Comparison of ENCODE assay signal across 15 mouse cellular contexts in the genomic region with DNA sequence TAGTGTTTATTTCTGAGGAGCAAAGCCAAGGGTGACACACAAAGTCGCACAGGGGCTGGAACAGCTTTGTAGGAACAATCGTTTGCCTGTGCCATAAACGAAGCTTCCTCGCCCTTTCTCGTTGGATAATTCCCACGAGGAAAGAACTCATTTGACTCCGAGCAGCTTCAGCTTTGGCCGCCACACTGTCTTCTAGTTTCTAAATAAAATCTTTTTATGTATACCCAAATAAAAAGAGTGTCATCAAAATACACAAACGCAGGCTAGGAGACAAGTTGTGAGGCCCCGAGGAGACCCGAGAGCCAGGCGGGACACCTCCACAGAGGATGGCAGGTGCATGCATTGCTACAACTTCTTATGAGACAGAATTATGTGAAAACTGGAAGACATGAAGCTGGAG. TPM values are rescaled to one million over a fixed set of nuclear protein-coding genes. Genes with fewer than 3 reads are reported as not detected.
DNase-seq lines count a peak whose midpoint lies in the region; ATAC-seq and TF ChIP-seq lines count a peak whose summit lies in the region.
"Had no signal": no experiment of that assay in that cellular context is flagged by ENCODE, and none has a peak within 500 bp of the region (broad histone marks: within the 10 kb centered on the region; RNA-seq: fewer than 3 reads in every experiment).

No protein-coding gene starts in this region.

- peaks cover 26% of the 10 kb centered on the region for H3K27me3 ChIP-seq in heart, embryonic 12.5 days (replicated peaks)
- H3K27me3 ChIP-seq in hindbrain, embryonic 14.5 days (ENCODE audit: control insufficient read depth, insufficient read depth, low read length), result no peaks in the 10 kb centered on the region
- H3K27me3 ChIP-seq: forebrain, embryonic 13.5 days; intestine, embryonic 15.5 days had no signal

- H3K36me3 ChIP-seq in heart, embryonic 12.5 days, result no peaks in the 10 kb centered on the region
- H3K36me3 ChIP-seq in hindbrain, embryonic 14.5 days (replicated peaks; ENCODE audit: control insufficient read depth, insufficient read depth), result no peaks in the 10 kb centered on the region
- H3K36me3 ChIP-seq: G1E; intestine, embryonic 15.5 days; liver, embryonic 12.5 days had no signal

- ATAC-seq in heart, embryonic 12.5 days (ENCODE audit: insufficient number of reproducible peaks, low FRiP score), result no peak
- ATAC-seq in hindbrain, embryonic 14.5 days (ENCODE audit: low FRiP score), result no peak
- ATAC-seq: liver, embryonic 12.5 days had no signal

- H3K9ac ChIP-seq in heart, embryonic 12.5 days, result 0 out of 2 replicates have a peak overlapping the region, but pooled peaks have one; percentile 15
- H3K9ac ChIP-seq in hindbrain, embryonic 14.5 days, result no peak overlapping the region
- H3K9ac ChIP-seq: forebrain, embryonic 13.5 days; liver, embryonic 12.5 days had no signal

- DNase-seq in heart, adult 8-10 months (ENCODE audit: low spot score), result no peak
- DNase-seq in layer of hippocampus, adult 2 months (ENCODE audit: low spot score in 2 of 2), result no peak
- no peak for DNase-seq in layer of hippocampus, adult 11-12 months (ENCODE audit: low spot score)
- DNase-seq in MN1 (ENCODE audit: low spot score), result peak; percentile 10
- DNase-seq in hindbrain, embryonic 14.5 days (ENCODE audit: low spot score), result no peak
- DNase-seq in frontal cortex, postnatal 25 days (ENCODE audit: low spot score in 2 of 2), result no peak
- no peak for DNase-seq in retina, postnatal 1 day
- DNase-seq: cerebellum, adult 8-10 months; thymus, postnatal 36 days had no signal

- no peak for TF ChIP-seq CTCF in layer of hippocampus, adult 2 months (conservative IDR thresholded peaks at IDR 0.05)

- peaks cover 17% of the 10 kb centered on the region for H3K4me1 ChIP-seq in heart, embryonic 12.5 days (replicated peaks)
- 0 out of 2 replicates have a peak, but pooled peaks cover 3% of the 10 kb centered on the region for H3K4me1 ChIP-seq in hindbrain, embryonic 14.5 days (replicated peaks; ENCODE audit: control insufficient read depth, insufficient read depth, low read length)

- no peak overlapping the region for H3K4me3 ChIP-seq in heart, embryonic 12.5 days
- H3K4me3 ChIP-seq in layer of hippocampus, adult 2 months, result no peak overlapping the region
- H3K4me3 ChIP-seq in hindbrain, embryonic 14.5 days (replicated peaks; ENCODE audit: low read length), result no peak overlapping the region
- H3K4me3 ChIP-seq: forebrain, embryonic 13.5 days; intestine, embryonic 15.5 days; liver, embryonic 12.5 days had no signal

- no peaks in the 10 kb centered on the region for H3K9me3 ChIP-seq in heart, embryonic 12.5 days (replicated peaks)
- no peaks in the 10 kb centered on the region for H3K9me3 ChIP-seq in hindbrain, embryonic 14.5 days (ENCODE audit: control insufficient read depth, low read length)
- H3K9me3 ChIP-seq: forebrain, embryonic 13.5 days; G1E; intestine, embryonic 15.5 days; liver, embryonic 12.5 days had no signal

- 70% methylated on average over 12 of the region's 12 CpGs for WGBS in heart, embryonic 12.5 days
- 62% methylated on average over 12 of the region's 12 CpGs for WGBS in hindbrain, embryonic 14.5 days

- no peak overlapping the region for H3K27ac ChIP-seq in heart, embryonic 12.5 days (ENCODE audit: poor library complexity, severe bottlenecking)
- H3K27ac ChIP-seq in layer of hippocampus, adult 2 months, result peak overlapping the region; percentile 11; the same call in 1 of the 2 replicates
- 0 out of 2 replicates have a peak overlapping the region, but pooled peaks have one; percentile 21 for H3K27ac ChIP-seq in hindbrain, embryonic 14.5 days
- H3K27ac ChIP-seq: forebrain, embryonic 13.5 days; intestine, embryonic 15.5 days; liver, embryonic 12.5 days had no signal

- H3K4me2 ChIP-seq in heart, embryonic 12.5 days, result no peak overlapping the region
- H3K4me2 ChIP-seq in hindbrain, embryonic 14.5 days (replicated peaks), result no peak overlapping the region
- H3K4me2 ChIP-seq: liver, embryonic 12.5 days had no signal

RNA-seq across cellular contexts. Expression of a gene that starts 30.3 kb away (rescaled TPM):
- polyA plus RNA-seq in heart, embryonic 12.5 days (2016; fragmentation: Nextera tagmentation; extraction: Ambion mirVana), result not detected in 2 replicates
- under 1 TPM; 0.25 to 0.52 (median 0.33) TPM for total RNA-seq in heart, adult 8-10 months (2022)
- not detected for total RNA-seq in layer of hippocampus, adult 2 months (2021)
- polyA plus RNA-seq in hindbrain, embryonic 14.5 days (2014; fragmentation: Nextera tagmentation; extraction: Ambion mirVana), result not detected in 2 replicates
- total RNA-seq: left cerebral cortex, postnatal 4 days had no signal
- polyA plus RNA-seq: forebrain, embryonic 13.5 days had no signal

RNA-seq across cellular contexts. Expression of a gene that starts 31.2 kb away (rescaled TPM):
- polyA plus RNA-seq in heart, embryonic 12.5 days (2016; fragmentation: Nextera tagmentation; extraction: Ambion mirVana), result 2.6 TPM in 2 replicates
- 10 to 100 TPM; 25.1 to 30.4 (median 29.8) TPM for total RNA-seq in heart, adult 8-10 months (2022)
- 10 to 100 TPM; 44.1 to 52.1 TPM for total RNA-seq in layer of hippocampus, adult 2 months (2021)
- polyA plus RNA-seq in hindbrain, embryonic 14.5 days (2014; fragmentation: Nextera tagmentation; extraction: Ambion mirVana), result 12.5 and 16.1 TPM in 2 replicates

RNA-seq across cellular contexts. Expression of a gene that starts 43.6 kb away (rescaled TPM):
- polyA plus RNA-seq in heart, embryonic 12.5 days (2016; fragmentation: Nextera tagmentation; extraction: Ambion mirVana), result 38.3 and 41.7 TPM in 2 replicates
- 10 to 100 TPM in 1 of 4 experiments, 1 to 10 TPM in 3; 7.0 to 11.7 (median 8.5) TPM for total RNA-seq in heart, adult 8-10 months (2022)
- 10 to 100 TPM in 1 of 2 experiments, 1 to 10 TPM in 1; 9.8 to 10.1 TPM for total RNA-seq in layer of hippocampus, adult 2 months (2021)
- polyA plus RNA-seq in hindbrain, embryonic 14.5 days (2014; fragmentation: Nextera tagmentation; extraction: Ambion mirVana), result 60.9 and 70.1 TPM in 2 replicates
